13 mouse cellular contexts compared by ENCODE assay signal in the genomic region with DNA sequence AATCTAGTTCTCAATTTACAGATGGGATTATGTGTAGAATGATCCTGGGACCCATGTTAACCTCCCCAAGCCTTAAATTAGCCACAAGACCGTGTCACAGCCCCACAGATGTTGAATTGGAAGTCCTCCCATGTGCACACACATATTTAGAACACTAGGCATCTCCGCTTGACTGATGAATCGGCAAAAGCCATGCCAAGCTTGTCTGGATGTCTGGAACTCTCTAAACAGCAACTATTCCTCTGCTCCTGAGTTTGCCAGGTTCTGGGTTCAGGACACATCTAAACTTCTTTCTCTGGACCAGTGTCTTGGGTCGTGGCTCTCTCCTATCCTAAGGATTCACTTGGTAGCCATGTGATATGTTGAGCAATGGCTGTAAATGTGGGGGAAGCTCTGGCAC. TPM values are rescaled to one million over a fixed set of nuclear protein-coding genes. Genes with fewer than 3 reads are reported as not detected.
DNase-seq lines count a peak whose midpoint lies in the region; ATAC-seq and TF ChIP-seq lines count a peak whose summit lies in the region.
"Had no signal": no experiment of that assay in that cellular context is flagged by ENCODE, and none has a peak within 500 bp of the region (broad histone marks: within the 10 kb centered on the region; RNA-seq: fewer than 3 reads in every experiment).

No protein-coding gene starts in this region.

- TF ChIP-seq CTCF in embryonic fibroblast, embryonic 13.5 days (IDR thresholded peaks at IDR 0.05; ENCODE audit: borderline replicate concordance, insufficient read depth, low read length), result no peak

- no peaks in the 10 kb centered on the region for H3K9me3 ChIP-seq in liver, embryonic 13.5 days (replicated peaks)
- no peaks in the 10 kb centered on the region for H3K9me3 ChIP-seq in liver, embryonic 11.5 days (ENCODE audit: control insufficient read depth, low read length)
- H3K9me3 ChIP-seq in neural tube, embryonic 15.5 days (replicated peaks), result no peaks in the 10 kb centered on the region
- H3K9me3 ChIP-seq: G1E had no signal

- 0 out of 2 replicates have a peak, but pooled peaks cover 4% of the 10 kb centered on the region for H3K4me1 ChIP-seq in liver, embryonic 13.5 days (replicated peaks)
- H3K4me1 ChIP-seq in liver, embryonic 11.5 days (replicated peaks; ENCODE audit: control insufficient read depth, insufficient read depth, low read length), result no peaks in the 10 kb centered on the region
- peaks cover 11% of the 10 kb centered on the region for H3K4me1 ChIP-seq in embryonic fibroblast, embryonic 13.5 days (ENCODE audit: control insufficient read depth, insufficient read depth, low read length)
- H3K4me1 ChIP-seq in neural tube, embryonic 15.5 days, result peaks cover 18% of the 10 kb centered on the region

- H3K9ac ChIP-seq in liver, embryonic 13.5 days, result no peak overlapping the region
- no peak overlapping the region for H3K9ac ChIP-seq in liver, embryonic 11.5 days (ENCODE audit: low read depth, low read length)
- no peak overlapping the region for H3K9ac ChIP-seq in neural tube, embryonic 15.5 days (replicated peaks)

- no peak overlapping the region for H3K4me2 ChIP-seq in liver, embryonic 13.5 days
- no peak overlapping the region for H3K4me2 ChIP-seq in liver, embryonic 11.5 days
- no peak overlapping the region for H3K4me2 ChIP-seq in neural tube, embryonic 15.5 days

- no peak for ATAC-seq in liver, embryonic 13.5 days (ENCODE audit: low read depth)
- ATAC-seq in liver, embryonic 11.5 days (replicated peaks; ENCODE audit: low FRiP score), result no peak
- ATAC-seq in neural tube, embryonic 15.5 days (ENCODE audit: low FRiP score), result no peak
- ATAC-seq: intestine, embryonic 16.5 days had no signal

- TF ChIP-seq POLR2A in embryonic fibroblast, embryonic 13.5 days (IDR thresholded peaks at IDR 0.05; ENCODE audit: low read depth, low read length), result no peak

- H3K27ac ChIP-seq in liver, embryonic 13.5 days, result 0 out of 2 replicates have a peak overlapping the region, but pooled peaks have one; percentile 13
- no peak overlapping the region for H3K27ac ChIP-seq in liver, embryonic 11.5 days (ENCODE audit: low read depth, low read length)
- peak overlapping the region; percentile 73 for H3K27ac ChIP-seq in embryonic fibroblast, embryonic 13.5 days (ENCODE audit: insufficient read depth, low read length)
- no peak overlapping the region for H3K27ac ChIP-seq in neural tube, embryonic 15.5 days (replicated peaks)
- H3K27ac ChIP-seq: left cerebral cortex, adult 2 months had no signal

- H3K36me3 ChIP-seq in liver, embryonic 13.5 days, result no peaks in the 10 kb centered on the region
- H3K36me3 ChIP-seq in liver, embryonic 11.5 days (ENCODE audit: control insufficient read depth, insufficient read depth, low read length), result no peaks in the 10 kb centered on the region
- H3K36me3 ChIP-seq in neural tube, embryonic 15.5 days, result no peaks in the 10 kb centered on the region
- H3K36me3 ChIP-seq: G1E had no signal

- no peaks in the 10 kb centered on the region for H3K27me3 ChIP-seq in liver, embryonic 13.5 days
- H3K27me3 ChIP-seq in liver, embryonic 11.5 days (replicated peaks; ENCODE audit: control insufficient read depth, insufficient read depth, low read length), result no peaks in the 10 kb centered on the region
- no peaks in the 10 kb centered on the region for H3K27me3 ChIP-seq in neural tube, embryonic 15.5 days (replicated peaks)

- peak; percentile 86 for DNase-seq in heart, adult 11 months
- DNase-seq in heart, postnatal 14 days, result no peak
- DNase-seq in liver, embryonic 13.5 days, result no peak
- DNase-seq in liver, embryonic 11.5 days (ENCODE audit: low spot score), result no peak
- peak; percentile 35 to 42 for DNase-seq in heart, postnatal 10 days
- no peak for DNase-seq in kidney, postnatal 4 days
- DNase-seq: cerebellum, adult 9-10 months; thymus, postnatal 4 days had no signal

- intact Hi-C loops in heart, postnatal 14 days (cut with DNase I), result loop anchor here (10.0 kb wide), 1 partner anchor 711 kb away; no protein-coding TSS in a partner anchor
- intact Hi-C loops in heart, postnatal 10 days (cut with DNase I), result no loop called here

- 55% methylated on average over 4 of the region's 4 CpGs for WGBS in liver, embryonic 13.5 days (ENCODE audit: insufficient replicate concordance)
- 74% methylated on average over 4 of the region's 4 CpGs for WGBS in liver, embryonic 11.5 days
- WGBS in neural tube, embryonic 15.5 days, result 77% methylated on average over 4 of the region's 4 CpGs

- no peak overlapping the region for H3K4me3 ChIP-seq in liver, embryonic 13.5 days (replicated peaks)
- H3K4me3 ChIP-seq in liver, embryonic 11.5 days (ENCODE audit: low read depth, low read length), result no peak overlapping the region
- H3K4me3 ChIP-seq in embryonic fibroblast, embryonic 13.5 days (ENCODE audit: insufficient read depth, low read length), result no peak overlapping the region
- H3K4me3 ChIP-seq in neural tube, embryonic 15.5 days (replicated peaks), result no peak overlapping the region
- H3K4me3 ChIP-seq: left cerebral cortex, adult 2 months had no signal

RNA-seq across cellular contexts. Expression of gene Krr1, which starts 36.4 kb away (rescaled TPM):
- total RNA-seq in heart, postnatal 14 days (2021), result 10 to 100 TPM; 20.9 to 22.9 TPM
- polyA plus RNA-seq in liver, embryonic 13.5 days (2015; fragmentation: Nextera tagmentation; extraction: Ambion mirVana), result 27.5 and 37.6 TPM in 2 replicates
- polyA plus RNA-seq in liver, embryonic 11.5 days (2014; fragmentation: Nextera tagmentation; extraction: Ambion mirVana), result 56.5 and 57.6 TPM in 2 replicates
- polyA plus RNA-seq in embryonic fibroblast, embryonic 13.5 days (2011; ENCODE audit: insufficient read length, low read depth, missing spikeins), result 37.6 and 39.3 TPM in 2 replicates
- 10 to 100 TPM; 21.2 to 22.1 TPM for total RNA-seq in heart, postnatal 10 days (2021)
- polyA plus RNA-seq in neural tube, embryonic 15.5 days (2015; fragmentation: Nextera tagmentation; extraction: Ambion mirVana), result 31.2 and 34.8 TPM in 2 replicates

Comparison
In these comparisons a context has a peak if more than half of its experiments do, and no peak if none do; other contexts are left out.
1. DNase-seq: peak in heart, adult 11 months (single experiment) and heart, postnatal 10 days (2 of 2); none in heart, postnatal 14 days (0 of 2), liver, embryonic 13.5 days (single experiment), liver, embryonic 11.5 days (single experiment) and kidney, postnatal 4 days (0 of 2).
2. H3K27ac ChIP-seq: peak in liver, embryonic 13.5 days (single experiment) and embryonic fibroblast, embryonic 13.5 days (single experiment); none in liver, embryonic 11.5 days (single experiment) and neural tube, embryonic 15.5 days (single experiment).